Mouse (Mus musculus): Measurements from ENCODE around the gene Phox2b. TPM values are rescaled to one million over a fixed set of nuclear protein-coding genes. Genes with fewer than 3 reads are reported as not detected.

Gene Phox2b
- polyA plus RNA-seq, 1 experiment from 2014 or later: 0.23 TPM

DNA sequence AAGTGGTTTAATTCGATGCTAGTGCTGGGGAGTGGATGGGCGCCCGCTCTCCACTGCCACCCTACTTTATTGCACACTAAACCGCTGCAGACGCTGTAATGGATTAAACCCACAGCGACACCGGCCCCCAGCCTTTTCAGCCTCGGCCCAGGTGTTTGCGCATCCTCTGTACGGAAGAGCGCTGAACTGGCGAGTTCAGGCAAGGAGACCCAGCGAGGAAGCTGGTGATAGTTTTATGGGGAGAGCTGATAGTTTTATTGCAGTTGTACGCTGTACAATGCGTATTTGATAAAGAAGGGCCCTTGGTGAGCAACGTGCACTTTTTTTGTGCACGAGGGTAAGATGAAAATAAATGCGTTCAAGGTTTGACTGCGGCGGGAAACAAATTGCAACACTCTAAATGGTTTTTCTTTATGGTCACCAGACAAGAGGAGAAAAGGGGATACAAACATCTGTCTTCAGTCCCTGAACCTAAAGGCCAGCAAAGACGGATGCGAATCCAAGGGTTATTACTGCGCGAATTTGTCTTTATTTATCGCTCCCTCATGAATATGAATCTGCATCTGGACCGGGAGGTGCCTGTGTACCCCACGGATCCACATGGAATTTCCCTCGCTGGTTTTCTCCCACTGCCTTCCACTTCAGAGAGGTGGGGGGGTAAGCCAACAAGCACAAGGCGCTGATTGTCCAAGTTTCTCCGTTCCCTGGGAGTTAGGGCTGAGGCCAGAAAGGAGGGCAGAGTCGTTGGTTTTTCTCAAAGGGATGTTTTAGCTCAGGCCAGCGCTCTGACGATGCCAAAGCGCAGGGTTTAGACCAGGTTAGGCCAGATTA lies 1.7 kb upstream of the Phox2b start:
- no peak for ATAC-seq (ENCODE audit: insufficient number of reproducible peaks, low FRiP score, low TSS enrichment, low read depth)
- Histone ChIP-seq H3K4me3 (replicated peaks) (no peak overlapping the region), H3K27ac (replicated peaks) (no peak overlapping the region), H3K36me3 (no peaks in the 10 kb centered on the region), H3K4me2 (replicated peaks) (no peak overlapping the region), H3K27me3 (peaks cover 92% of the 10 kb centered on the region), H3K4me1 (peaks cover 13% of the 10 kb centered on the region), H3K9me3 (replicated peaks) (no peaks in the 10 kb centered on the region), H3K9ac (no peak overlapping the region)
- 1% methylated on average over 34 of the region's 34 CpGs for WGBS

DNA sequence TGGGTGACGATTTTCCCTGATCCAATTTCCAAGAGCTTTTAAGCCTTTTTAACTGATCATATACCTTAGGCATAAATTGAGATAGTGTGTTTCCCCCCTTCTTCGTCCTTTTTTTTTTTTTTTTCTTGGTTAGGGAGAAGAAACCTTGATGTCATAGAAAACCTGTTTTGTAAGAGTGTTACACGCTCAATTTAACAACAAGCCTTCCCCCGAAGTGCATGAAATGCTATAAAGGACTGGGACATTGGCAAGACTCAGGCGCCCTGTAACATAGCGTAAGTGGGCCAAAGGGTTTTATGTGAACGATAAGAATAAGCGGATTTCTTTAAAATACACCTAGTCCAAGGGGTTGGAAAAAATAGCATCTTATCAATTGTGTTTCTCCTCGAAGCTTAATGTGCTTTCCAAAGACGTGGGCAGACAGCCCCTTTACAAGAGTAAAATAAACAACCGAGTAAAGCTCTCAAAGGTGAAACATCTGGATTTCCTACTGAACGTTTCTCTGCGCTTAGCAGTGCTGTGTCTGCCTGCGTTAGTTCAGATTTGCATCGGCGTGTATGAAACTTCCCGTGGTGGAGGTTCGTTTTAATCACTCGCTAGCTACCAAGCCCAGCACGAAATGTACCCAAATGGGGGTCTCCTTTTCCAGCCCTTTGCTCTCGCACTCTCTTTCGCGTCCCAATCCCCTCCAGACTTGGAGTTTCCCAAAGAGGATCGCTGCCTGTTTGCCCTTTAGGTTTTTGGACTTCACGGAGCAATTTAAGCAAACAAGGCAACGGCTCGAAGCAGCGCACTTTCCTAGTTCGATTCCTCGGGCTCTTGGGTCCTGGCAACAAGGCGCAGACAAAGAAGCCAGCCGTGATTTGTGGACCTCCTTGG lies 531 bp upstream of the Phox2b start:
- Histone ChIP-seq H3K4me2 (replicated peaks) (no peak overlapping the region), H3K9me3 (replicated peaks) (no peaks in the 10 kb centered on the region), H3K4me3 (replicated peaks) (no peak overlapping the region), H3K27me3 (peaks cover 95% of the 10 kb centered on the region), H3K36me3 (no peaks in the 10 kb centered on the region), H3K4me1 (peaks cover 13% of the 10 kb centered on the region), H3K27ac (replicated peaks) (no peak overlapping the region), H3K9ac (no peak overlapping the region)
- WGBS: under 1% methylated on average over 32 of the region's 32 CpGs
- ATAC-seq (ENCODE audit: insufficient number of reproducible peaks, low FRiP score, low TSS enrichment, low read depth): no peak

GRCm38 (mm10) chr5:67098051-67098732 lies 909 bp downstream of the Phox2b start:
- Histone ChIP-seq H3K36me3 (no peaks in the 10 kb centered on the region), H3K27ac (replicated peaks) (no peak overlapping the region), H3K4me1 (peaks cover 13% of the 10 kb centered on the region), H3K27me3 (peaks cover 93% of the 10 kb centered on the region), H3K9me3 (replicated peaks) (no peaks in the 10 kb centered on the region), H3K4me3 (replicated peaks) (no peak overlapping the region), H3K4me2 (replicated peaks) (no peak overlapping the region), H3K9ac (no peak overlapping the region)
- 2% methylated on average over 23 of the region's 23 CpGs for WGBS
- no peak for ATAC-seq (ENCODE audit: insufficient number of reproducible peaks, low FRiP score, low TSS enrichment, low read depth)

GRCm38 (mm10) chr5:67097106-67098050 lies 1.7 kb downstream of the Phox2b start:
- no peaks in the 10 kb centered on the region for H3K36me3 ChIP-seq
- WGBS: 2% methylated on average over 41 of the region's 41 CpGs
- H3K4me3 ChIP-seq (replicated peaks): no peak overlapping the region
- H3K9ac ChIP-seq: no peak overlapping the region
- H3K27me3 ChIP-seq: peaks cover 92% of the 10 kb centered on the region
- ATAC-seq (ENCODE audit: insufficient number of reproducible peaks, low FRiP score, low TSS enrichment, low read depth): no peak
- H3K9me3 ChIP-seq (replicated peaks): no peaks in the 10 kb centered on the region
- H3K4me2 ChIP-seq (replicated peaks): no peak overlapping the region
- H3K4me1 ChIP-seq: peaks cover 13% of the 10 kb centered on the region
- H3K27ac ChIP-seq (replicated peaks): no peak overlapping the region

DNA sequence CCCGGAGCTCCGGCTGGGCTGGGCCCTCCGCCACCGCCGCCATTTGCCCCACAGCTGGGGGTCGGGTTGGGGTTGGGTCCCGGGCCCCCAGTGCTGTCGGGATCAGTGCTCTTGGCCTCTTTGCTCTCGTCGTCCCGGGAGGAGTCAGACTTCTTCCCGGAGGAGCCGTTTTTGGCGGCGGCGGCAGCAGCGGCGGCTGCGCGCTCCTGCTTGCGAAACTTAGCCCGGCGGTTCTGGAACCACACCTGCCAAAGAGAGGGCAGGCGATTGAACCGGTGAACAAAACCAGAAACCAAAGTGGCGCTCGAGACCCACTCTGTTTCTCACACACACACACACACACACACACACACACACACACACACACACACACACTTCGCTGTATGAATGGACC lies 2.7 kb downstream of the Phox2b start:
- Histone ChIP-seq H3K27me3 (peaks cover 92% of the 10 kb centered on the region), H3K36me3 (no peaks in the 10 kb centered on the region), H3K4me2 (replicated peaks) (peak overlapping the region; percentile 50), H3K27ac (replicated peaks) (no peak overlapping the region), H3K4me1 (peaks cover 9% of the 10 kb centered on the region), H3K4me3 (replicated peaks) (peak overlapping the region; percentile 34), H3K9ac (no peak overlapping the region), H3K9me3 (replicated peaks) (no peaks in the 10 kb centered on the region)
- WGBS: under 1% methylated on average over 28 of the region's 28 CpGs
- no peak for ATAC-seq (ENCODE audit: insufficient number of reproducible peaks, low FRiP score, low TSS enrichment, low read depth)

GRCm38 (mm10) chr5:67095651-67096377 lies 3.3 kb downstream of the Phox2b start:
- Histone ChIP-seq H3K9ac (no peak overlapping the region), H3K27ac (replicated peaks) (no peak overlapping the region), H3K9me3 (replicated peaks) (no peaks in the 10 kb centered on the region), H3K4me3 (replicated peaks) (peak overlapping the region; percentile 34), H3K27me3 (peaks cover 91% of the 10 kb centered on the region), H3K4me2 (replicated peaks) (peak overlapping the region; percentile 50), H3K36me3 (no peaks in the 10 kb centered on the region), H3K4me1 (peaks cover 9% of the 10 kb centered on the region)
- WGBS: under 1% methylated on average over 47 of the region's 47 CpGs
- ATAC-seq (ENCODE audit: insufficient number of reproducible peaks, low FRiP score, low TSS enrichment, low read depth): no peak

GRCm38 (mm10) chr5:67095153-67095552 lies 3.9 kb downstream of the Phox2b start:
- Histone ChIP-seq H3K4me3 (replicated peaks) (no peak overlapping the region), H3K9ac (no peak overlapping the region), H3K4me2 (replicated peaks) (no peak overlapping the region), H3K27ac (replicated peaks) (no peak overlapping the region), H3K4me1 (peaks cover 9% of the 10 kb centered on the region), H3K9me3 (replicated peaks) (no peaks in the 10 kb centered on the region), H3K27me3 (peaks cover 91% of the 10 kb centered on the region), H3K36me3 (no peaks in the 10 kb centered on the region)
- ATAC-seq (ENCODE audit: insufficient number of reproducible peaks, low FRiP score, low TSS enrichment, low read depth): no peak
- under 1% methylated on average over 15 of the region's 15 CpGs for WGBS

DNA sequence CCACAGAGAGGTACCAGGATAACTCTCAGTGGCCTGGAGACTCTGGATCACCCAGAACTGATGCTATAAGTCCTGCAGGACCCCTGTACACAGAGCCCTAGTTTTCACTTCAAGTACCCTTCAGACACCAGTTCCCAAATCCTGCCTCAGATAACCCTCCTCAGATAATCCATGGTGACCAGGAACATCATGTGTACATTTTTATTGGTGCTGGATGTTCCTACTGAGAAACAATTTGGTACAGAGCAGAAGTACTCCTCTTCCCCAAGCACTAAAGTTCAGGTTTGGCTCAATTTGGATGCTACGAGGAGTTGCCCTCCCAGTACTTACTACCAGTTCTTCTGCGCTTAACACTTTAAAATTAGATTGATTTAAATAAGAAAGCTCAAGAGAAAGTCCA lies 5.1 kb downstream of the Phox2b start:
- no peak overlapping the region for H3K27ac ChIP-seq (replicated peaks)
- 19% methylated on average over 2 of the region's 2 CpGs for WGBS
- no peak overlapping the region for H3K4me3 ChIP-seq (replicated peaks)
- no peaks in the 10 kb centered on the region for H3K36me3 ChIP-seq
- H3K4me1 ChIP-seq: peaks cover 9% of the 10 kb centered on the region
- ATAC-seq (ENCODE audit: insufficient number of reproducible peaks, low FRiP score, low TSS enrichment, low read depth): no peak
- H3K4me2 ChIP-seq (replicated peaks): no peak overlapping the region
- H3K9ac ChIP-seq: no peak overlapping the region
- H3K9me3 ChIP-seq (replicated peaks): no peaks in the 10 kb centered on the region
- H3K27me3 ChIP-seq: peaks cover 82% of the 10 kb centered on the region

DNA sequence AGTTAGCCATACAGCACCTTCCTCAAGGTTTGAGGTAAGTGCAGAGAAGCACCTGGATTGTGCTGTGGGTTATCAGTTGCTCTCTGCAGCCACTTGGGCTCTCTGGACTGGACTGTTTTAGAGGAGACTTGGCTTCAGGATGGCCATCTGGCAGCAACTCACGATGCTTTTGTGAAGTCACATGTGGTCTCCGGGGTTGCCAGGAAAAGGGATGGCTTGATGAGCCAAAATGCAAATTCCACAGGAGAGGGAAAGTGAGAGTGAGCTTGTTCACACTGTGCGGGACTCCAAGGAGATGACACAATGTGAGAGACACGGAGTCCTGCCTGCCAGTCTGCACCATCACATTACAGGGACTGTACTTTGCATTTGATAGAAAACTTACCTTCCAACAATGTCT lies 7.3 kb downstream of the Phox2b start:
- 29% methylated on average over 4 of the region's 4 CpGs for WGBS
- Histone ChIP-seq H3K27me3 (peaks cover 68% of the 10 kb centered on the region), H3K4me3 (replicated peaks) (no peak overlapping the region)

GRCm38 (mm10) chr5:67090856-67091255 lies 8.2 kb downstream of the Phox2b start:
- Histone ChIP-seq H3K27me3 (peaks cover 62% of the 10 kb centered on the region), H3K36me3 (no peaks in the 10 kb centered on the region), H3K9ac (no peak overlapping the region), H3K4me2 (replicated peaks) (no peak overlapping the region), H3K9me3 (replicated peaks) (no peaks in the 10 kb centered on the region), H3K4me1 (peaks cover under 1% of the 10 kb centered on the region; the same call in 1 of the 2 replicates), H3K27ac (replicated peaks) (no peak overlapping the region), H3K4me3 (replicated peaks) (no peak overlapping the region)
- no peak for ATAC-seq (ENCODE audit: insufficient number of reproducible peaks, low FRiP score, low TSS enrichment, low read depth)
- 66% methylated on average over 5 of the region's 5 CpGs for WGBS

More for the DNA sequence above, 7.3 kb downstream of the Phox2b start:
- H3K4me1 ChIP-seq: peaks cover 9% of the 10 kb centered on the region
- H3K27ac ChIP-seq (replicated peaks): no peak overlapping the region
- no peak overlapping the region for H3K9ac ChIP-seq
- H3K36me3 ChIP-seq: no peaks in the 10 kb centered on the region
- no peaks in the 10 kb centered on the region for H3K9me3 ChIP-seq (replicated peaks)
- no peak overlapping the region for H3K4me2 ChIP-seq (replicated peaks)
- no peak for ATAC-seq (ENCODE audit: insufficient number of reproducible peaks, low FRiP score, low TSS enrichment, low read depth)
